1 mouse cellular context compared by ENCODE assay signal in the genomic region with DNA sequence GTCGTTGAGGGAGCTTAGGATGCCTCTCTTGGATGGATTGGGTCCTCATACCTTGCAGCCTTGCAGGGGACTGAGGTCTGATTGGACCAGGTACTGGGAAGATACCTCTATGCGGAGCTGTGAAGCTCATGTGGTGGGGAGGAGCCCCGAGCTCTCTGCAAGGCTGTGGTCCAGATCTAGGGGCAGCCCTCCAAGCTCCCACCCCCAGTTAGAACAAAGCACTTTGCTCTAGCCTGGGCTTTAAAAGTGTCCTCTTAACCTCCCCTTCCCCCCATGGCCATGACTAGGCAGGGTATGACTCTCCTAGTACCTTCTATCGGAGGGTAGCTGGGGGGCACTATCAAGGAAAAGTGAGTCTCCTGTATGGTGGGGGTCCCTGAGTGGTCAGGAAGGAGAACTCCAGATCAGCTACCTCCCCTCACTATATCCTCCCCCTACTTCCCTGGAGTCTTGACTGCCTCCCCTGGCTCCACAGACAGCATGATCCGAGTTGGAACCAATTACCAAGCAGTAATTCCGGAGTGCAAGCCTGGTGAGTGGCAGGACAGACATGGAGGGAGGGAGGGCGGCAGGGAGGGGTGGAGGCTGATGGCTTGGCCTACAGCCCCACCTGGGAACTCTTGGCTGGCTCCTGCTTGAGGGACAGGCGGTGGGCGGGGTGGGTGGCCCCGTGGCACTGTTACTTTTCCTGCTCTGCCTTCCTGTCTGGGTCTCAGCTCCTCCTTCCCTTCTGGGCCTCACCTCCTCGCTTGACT.
TF ChIP-seq lines count a peak whose summit lies in the region.

No protein-coding gene starts in this region.

TF ChIP-seq in MEL, 35 proteins besides CTCF, POLR2A, EP300 and RAD21 (continued from another document):
- TF ChIP-seq ZMIZ1 (IDR thresholded peaks at IDR 0.05; ENCODE audit: low read depth, low read length) (no peak), NELFE (IDR thresholded peaks at IDR 0.05; ENCODE audit: low read depth, low read length) (no peak), MEF2A (IDR thresholded peaks at IDR 0.05; ENCODE audit: extremely low read depth, insufficient replicate concordance, low read depth, low read length, poor library complexity, severe bottlenecking) (no peak), TCF12 (IDR thresholded peaks at IDR 0.05; ENCODE audit: low read depth, low read length) (no peak), TBP (IDR thresholded peaks at IDR 0.05; ENCODE audit: low read depth, low read length) (no peak), ELF1 (IDR thresholded peaks at IDR 0.05; ENCODE audit: low read depth, low read length) (no peak), KAT2A (conservative IDR thresholded peaks at IDR 0.05; ENCODE audit: low read depth, low read length) (no peak), MXI1 (IDR thresholded peaks at IDR 0.05; ENCODE audit: low read depth, low read length) (no peak), GATA1 (IDR thresholded peaks at IDR 0.05; ENCODE audit: low read depth, low read length) (no peak), MAZ (IDR thresholded peaks at IDR 0.05; ENCODE audit: low read depth, low read length) (no peak), USF2 (IDR thresholded peaks at IDR 0.05; ENCODE audit: borderline replicate concordance in 1 of 2, insufficient read depth in 1 of 2, low read depth in 1 of 2, low read length in 2 of 2) (no peak), BHLHE40 (IDR thresholded peaks at IDR 0.05; ENCODE audit: borderline replicate concordance, low read depth, low read length) (no peak)
